Mouse (Mus musculus): ENCODE measurements around the gene Dnah6.

The Dnah6 gene

GRCm38 (mm10) chr6:73042278-73042677 lies 179.2 kb downstream of the Dnah6 start:
- no peak for DNase-seq (ENCODE audit: extremely low read depth, insufficient read length, low spot score)

GRCm38 (mm10) chr6:73038291-73038690 lies 183.2 kb downstream of the Dnah6 start:
- DNase-seq (ENCODE audit: extremely low read depth, insufficient read length, low spot score), result no peak

- DNase-seq (ENCODE audit: extremely low read depth, insufficient read length, low spot score), result no peak
These were observed 192.6 kb downstream of the Dnah6 start for GRCm38 (mm10) chr6:73028853-73029252.

GRCm38 (mm10) chr6:73027881-73028280 lies 193.6 kb downstream of the Dnah6 start:
- no peak for DNase-seq (ENCODE audit: extremely low read depth, insufficient read length, low spot score)

- DNase-seq (ENCODE audit: extremely low read depth, insufficient read length, low spot score), result no peak
These were observed 194.6 kb downstream of the Dnah6 start for GRCm38 (mm10) chr6:73026898-73027297.

- no peak for DNase-seq (ENCODE audit: extremely low read depth, insufficient read length, low spot score)
These were observed 201.4 kb downstream of the Dnah6 start for GRCm38 (mm10) chr6:73020061-73020460.

GRCm38 (mm10) chr6:73018725-73019280 lies 202.6 kb downstream of the Dnah6 start:
- DNase-seq (ENCODE audit: extremely low read depth, insufficient read length, low spot score), result no peak

GRCm38 (mm10) chr6:73014317-73015160 lies 206.9 kb downstream of the Dnah6 start:
- DNase-seq (ENCODE audit: extremely low read depth, insufficient read length, low spot score), result peak; percentile 77

GRCm38 (mm10) chr6:73012931-73013330 lies 208.5 kb downstream of the Dnah6 start:
- no peak for DNase-seq (ENCODE audit: extremely low read depth, insufficient read length, low spot score)

GRCm38 (mm10) chr6:73011827-73012226 lies 209.6 kb downstream of the Dnah6 start:
- DNase-seq (ENCODE audit: extremely low read depth, insufficient read length, low spot score), result no peak

- no peak for DNase-seq (ENCODE audit: extremely low read depth, insufficient read length, low spot score)
These were observed 211.4 kb downstream of the Dnah6 start for GRCm38 (mm10) chr6:73010073-73010472.

- DNase-seq (ENCODE audit: extremely low read depth, insufficient read length, low spot score), result no peak
These were observed 217.8 kb downstream of the Dnah6 start for GRCm38 (mm10) chr6:73003601-73004000.

GRCm38 (mm10) chr6:73002391-73002790 lies 219.1 kb downstream of the Dnah6 start:
- DNase-seq (ENCODE audit: extremely low read depth, insufficient read length, low spot score), result no peak

GRCm38 (mm10) chr6:72998809-72999208 lies 222.6 kb downstream of the Dnah6 start:
- DNase-seq (ENCODE audit: extremely low read depth, insufficient read length, low spot score), result no peak

- no peak for DNase-seq (ENCODE audit: extremely low read depth, insufficient read length, low spot score)
These were observed 227.8 kb downstream of the Dnah6 start for GRCm38 (mm10) chr6:72993688-72994082.

- no peak for DNase-seq (ENCODE audit: extremely low read depth, insufficient read length, low spot score)
These were observed 228.3 kb downstream of the Dnah6 start for GRCm38 (mm10) chr6:72993054-72993687.

- no peak for DNase-seq (ENCODE audit: extremely low read depth, insufficient read length, low spot score)
These were observed 231.2 kb downstream of the Dnah6 start for GRCm38 (mm10) chr6:72990206-72990605.

GRCm38 (mm10) chr6:72989028-72989736 lies 232.3 kb downstream of the Dnah6 start:
- DNase-seq (ENCODE audit: extremely low read depth, insufficient read length, low spot score), result peak; percentile 47

GRCm38 (mm10) chr6:72982506-72982905 lies 238.9 kb downstream of the Dnah6 start:
- no peak for DNase-seq (ENCODE audit: extremely low read depth, insufficient read length, low spot score)

- peak; percentile 18 for DNase-seq (ENCODE audit: extremely low read depth, insufficient read length, low spot score)
These were observed 239.6 kb downstream of the Dnah6 start for GRCm38 (mm10) chr6:72981851-72982250.

- DNase-seq (ENCODE audit: extremely low read depth, insufficient read length, low spot score), result peak; percentile 86
These were observed 240.3 kb downstream of the Dnah6 start for GRCm38 (mm10) chr6:72981124-72981651.
